Mouse (Mus musculus) megakaryocyte-erythroid progenitor cell, adult 5-6 weeks (primary cell): ENCODE results near the gene Ubxn2a. TPM values are rescaled to one million over a fixed set of nuclear protein-coding genes. Genes with fewer than 3 reads are reported as not detected.

Source experiments
- ATAC-seq: replicated peaks from 2 replicates; pipeline ENCODE4 v1.8.0; 2016; ENCODE audit warnings: mild to moderate bottlenecking, inconsistent platforms; ENCODE audit not compliant: severe bottlenecking, poor library complexity, low FRiP score, low TSS enrichment
- total RNA-seq, 2 experiments: library from RNA; stranded (forward) in 1 of 2; stranded (reverse) in 1 of 2; fragments of 200-1000, 215-1000 nt in 1 of 2; fragments of >200 nt in 1 of 2; fragmentation: Nextera tagmentation in 1 of 2; gene quantifications; 2 replicates each; pipeline ENCODE4 v1.2.3; 2014 to 2017

Ubxn2a gene
- total RNA-seq, 2 experiments from 2014 or later, result 40.6 to 111 TPM

DNA sequence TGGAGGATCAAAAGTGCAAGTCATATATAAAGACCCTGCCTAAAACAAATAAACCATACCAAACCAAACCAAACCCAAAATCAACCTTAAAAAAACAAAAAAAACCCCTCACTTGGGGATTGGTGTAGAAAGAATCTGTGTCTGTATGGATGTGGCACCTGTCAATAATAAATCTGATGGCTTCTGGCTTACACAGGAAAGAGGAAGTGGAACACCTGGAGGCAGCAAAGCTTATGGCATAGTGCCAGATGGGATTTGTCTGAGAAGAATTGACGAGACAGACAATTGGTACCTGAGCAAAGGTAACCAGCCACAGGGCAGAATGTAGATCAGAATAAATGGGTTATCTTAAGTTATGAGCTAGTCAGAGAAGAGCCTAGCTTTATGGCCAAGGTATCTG, 22.4 kb downstream of the Ubxn2a start:
- no peak for ATAC-seq

DNA sequence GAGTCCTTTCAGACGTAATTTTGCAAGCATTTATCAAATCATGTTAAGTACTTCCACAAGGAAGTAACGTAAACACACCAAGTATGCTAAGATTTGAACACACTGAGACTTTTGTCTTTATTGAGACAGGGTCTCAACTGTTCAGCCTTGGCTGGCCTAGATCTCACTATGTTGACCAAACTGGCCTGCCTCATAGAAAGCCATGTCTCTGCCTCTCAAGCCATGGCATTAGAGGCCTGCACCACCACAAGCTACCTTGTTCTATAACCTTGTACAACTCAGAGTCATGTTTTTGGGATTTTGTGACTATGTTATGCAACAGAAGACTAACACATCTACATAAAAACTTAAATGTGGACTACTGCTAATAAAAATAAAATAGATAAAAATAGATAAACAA, 25.4 kb downstream of the Ubxn2a start:
- ATAC-seq, result no peak

DNA sequence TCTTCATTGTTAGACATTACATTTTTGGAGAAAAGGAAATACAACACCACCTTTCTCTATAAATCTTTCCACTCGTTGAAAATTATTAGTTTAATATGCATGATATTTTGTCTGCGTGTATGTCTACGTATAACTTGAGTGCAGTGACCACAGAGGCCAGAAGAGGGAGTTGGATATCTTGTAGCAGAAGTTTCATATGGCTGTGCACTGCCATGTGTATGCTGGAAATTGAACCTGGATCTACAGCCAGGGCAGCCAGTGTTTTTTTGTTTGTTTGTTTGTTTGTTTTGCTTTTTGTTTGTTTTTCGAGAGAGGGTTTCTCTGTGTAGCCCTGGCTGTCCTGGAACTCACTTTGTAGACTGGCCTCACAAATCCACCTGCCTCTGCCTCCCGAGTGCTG, 28.5 kb downstream of the Ubxn2a start:
- ATAC-seq, result no peak

DNA sequence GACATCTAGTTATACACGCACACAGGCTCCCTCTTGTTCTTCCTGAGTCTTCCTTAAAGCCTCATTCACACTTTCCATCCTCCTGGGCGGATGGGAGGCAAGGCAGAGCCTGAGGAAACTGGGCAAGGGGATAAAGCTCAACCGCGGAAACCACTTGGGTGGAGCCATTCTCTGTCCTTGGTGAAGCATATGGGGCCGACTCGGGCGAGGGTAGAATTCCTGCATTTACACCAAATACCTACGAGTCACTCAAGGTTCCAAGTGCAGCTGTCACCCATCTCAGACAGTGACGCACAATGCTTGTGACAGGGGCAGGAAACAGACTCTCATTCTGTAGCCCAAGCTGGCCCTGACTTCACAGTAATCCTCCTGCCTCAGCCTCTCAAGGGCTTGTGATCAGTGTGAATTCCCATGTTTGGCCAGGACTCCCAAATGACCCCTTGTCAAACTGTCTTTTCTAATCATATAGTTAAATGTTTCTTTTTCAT, 29.2 kb downstream of the Ubxn2a start:
- ATAC-seq, result no peak

DNA sequence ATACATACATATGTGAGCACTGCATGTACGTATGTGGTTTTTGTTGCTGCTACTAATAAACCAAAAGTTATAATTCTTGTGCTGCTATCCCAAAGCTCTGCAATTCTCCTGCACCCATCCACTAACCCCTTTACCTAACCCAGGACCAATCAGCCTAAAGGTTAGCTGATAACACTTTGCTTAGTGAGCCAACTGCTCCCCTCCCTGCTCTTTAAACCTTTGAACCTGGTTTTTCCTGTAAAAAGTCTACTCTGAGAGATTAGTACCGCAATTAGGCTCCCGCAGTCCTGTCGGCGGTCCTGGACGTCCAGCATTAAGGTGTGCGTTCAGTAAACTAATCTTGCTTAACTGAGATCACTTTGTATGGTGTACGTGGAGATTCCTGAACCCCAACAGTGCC, 31.9 kb downstream of the Ubxn2a start:
- ATAC-seq, result no peak

DNA sequence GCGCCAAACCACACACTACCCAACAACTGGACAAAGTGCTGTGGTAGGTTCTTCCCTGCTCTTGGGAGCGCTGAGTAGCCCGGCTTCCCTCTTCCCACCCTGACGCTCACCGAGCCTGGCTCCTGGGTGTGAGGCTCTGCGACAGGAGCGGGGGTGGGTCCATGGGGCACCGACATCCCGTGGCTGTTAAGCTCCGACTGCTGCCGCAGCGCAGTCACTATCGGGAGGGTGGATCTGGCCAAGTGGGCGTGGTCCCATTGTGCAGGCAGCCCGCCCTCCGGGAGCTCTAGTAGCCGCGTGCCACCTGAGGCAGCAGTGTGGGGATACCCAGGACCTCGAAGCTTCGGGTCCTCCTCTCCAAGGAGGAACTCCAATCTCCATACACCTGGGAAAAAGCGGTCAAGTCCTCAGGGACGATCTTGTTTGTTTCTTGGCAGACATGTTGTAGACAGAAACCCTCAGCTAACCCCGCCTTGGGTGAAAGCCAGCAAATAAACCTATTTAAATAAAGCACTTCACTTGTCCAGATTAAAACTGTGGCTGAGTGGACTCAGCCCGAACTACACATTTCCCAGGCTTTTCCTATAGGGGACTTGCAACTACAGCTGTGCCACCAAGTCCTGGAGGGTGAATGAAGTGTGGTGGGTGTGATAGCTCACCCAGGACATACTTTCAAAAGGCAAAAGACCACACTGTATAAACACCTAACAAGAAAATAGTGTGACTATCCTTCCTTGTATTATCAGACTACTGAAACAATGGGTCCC, 33.2 kb downstream of the Ubxn2a start, which contains the start of gene Mfsd2b:
TSS of gene Mfsd2b (minus strand) at position 199 of the 767 bp plus-strand sequence.
- peak; percentile 79 for ATAC-seq

DNA sequence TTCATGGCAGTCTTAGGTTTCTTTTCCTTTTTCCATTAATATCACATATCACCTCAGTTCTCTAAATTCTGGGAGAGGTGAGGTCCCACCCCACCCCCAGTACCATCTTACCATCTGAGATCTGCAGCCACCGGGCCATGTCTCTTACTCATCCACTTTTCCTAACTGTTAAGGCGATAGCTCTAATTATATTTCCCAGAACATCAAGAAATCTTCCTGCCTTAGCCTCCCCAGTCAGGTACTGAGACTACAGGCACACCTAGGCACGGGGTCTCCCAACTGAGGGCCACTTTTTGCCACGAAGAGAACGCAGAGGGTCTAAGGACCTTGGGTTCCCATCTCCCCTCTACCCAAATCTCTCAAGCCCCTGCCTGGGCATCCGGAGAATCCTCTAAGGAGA, 34.0 kb downstream of the Ubxn2a start:
- ATAC-seq, result no peak

DNA sequence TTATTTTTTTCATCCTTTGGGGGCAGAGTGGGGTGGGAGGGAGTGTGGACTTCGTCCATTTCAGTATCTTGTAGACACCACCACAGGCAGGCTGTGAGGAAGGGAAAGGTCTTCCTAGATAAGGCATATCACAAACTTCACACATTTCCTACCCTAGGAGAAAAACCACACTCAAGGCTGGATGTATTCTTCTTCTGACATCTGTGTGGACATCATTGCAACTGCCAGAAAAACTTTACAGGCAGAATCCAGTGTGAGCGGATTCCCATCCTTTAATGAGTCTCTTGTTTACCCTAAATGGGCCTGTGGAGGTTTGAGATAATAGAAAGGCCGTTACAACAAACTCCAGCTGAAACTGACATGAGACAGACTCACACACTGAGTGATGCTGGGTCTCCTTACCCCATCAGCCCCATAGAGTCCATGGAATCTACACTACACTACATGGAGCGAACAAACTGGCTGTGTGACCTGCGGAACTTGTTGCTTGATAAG, 34.5 kb downstream of the Ubxn2a start:
- peak; percentile 77 for ATAC-seq

DNA sequence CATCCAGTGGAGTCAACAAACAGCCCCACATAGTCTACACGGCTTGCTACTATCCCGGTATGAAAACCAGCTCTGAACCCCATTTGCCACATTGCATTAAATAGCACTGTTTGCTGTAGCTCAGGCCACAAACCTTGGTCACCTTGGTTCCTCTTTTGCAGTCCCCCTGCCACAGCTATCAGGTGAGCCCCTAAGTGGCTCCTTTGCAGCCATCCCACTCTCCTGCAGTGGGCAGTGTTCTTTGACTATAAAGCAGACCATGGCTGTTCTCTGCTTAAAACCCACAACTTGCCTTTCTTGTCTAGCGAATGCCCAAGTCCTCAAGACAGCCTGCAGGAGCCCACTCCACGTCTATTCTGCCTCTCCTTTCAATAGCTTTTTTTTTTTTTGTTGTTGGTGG, 35.2 kb downstream of the Ubxn2a start:
- no peak for ATAC-seq

DNA sequence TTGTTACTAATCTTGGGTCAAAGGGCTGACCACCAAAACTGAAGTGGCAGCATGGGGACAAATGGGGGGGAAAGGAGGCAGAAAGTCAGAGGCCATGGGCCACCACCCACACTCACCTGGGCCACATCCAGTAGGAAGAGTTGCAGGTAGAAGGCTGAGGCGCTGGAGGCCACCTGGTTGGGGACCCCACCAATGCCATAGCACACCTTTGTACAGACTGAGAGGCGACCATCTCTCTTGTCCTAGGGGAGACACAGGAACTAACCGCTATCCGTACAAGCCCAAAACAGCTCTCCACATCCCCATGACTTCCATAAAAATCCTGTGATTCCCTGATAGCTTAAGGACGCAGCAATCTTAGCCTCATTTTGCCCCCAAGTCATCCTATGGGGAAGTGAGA, 36.2 kb downstream of the Ubxn2a start:
- ATAC-seq, result no peak

DNA sequence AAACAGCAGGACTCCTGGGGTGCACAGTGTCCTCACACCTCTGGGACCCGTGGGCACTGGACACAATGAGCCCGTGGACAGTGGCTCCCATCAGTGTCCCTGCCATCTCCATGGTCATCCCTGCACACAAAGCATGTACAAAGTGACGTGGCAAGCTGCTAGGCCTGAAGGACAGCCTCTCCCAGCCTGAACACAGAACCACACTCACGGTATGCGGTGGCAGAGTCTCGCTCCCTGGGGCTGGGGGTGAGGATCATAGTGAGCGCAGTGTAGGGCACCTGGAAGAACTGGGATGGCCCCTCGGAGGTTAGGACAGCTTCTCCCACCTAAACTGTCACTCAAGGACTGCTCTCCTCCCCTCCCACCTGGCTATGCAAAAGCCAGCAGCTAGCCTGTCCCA, 38.6 kb downstream of the Ubxn2a start:
- ATAC-seq, result no peak

DNA sequence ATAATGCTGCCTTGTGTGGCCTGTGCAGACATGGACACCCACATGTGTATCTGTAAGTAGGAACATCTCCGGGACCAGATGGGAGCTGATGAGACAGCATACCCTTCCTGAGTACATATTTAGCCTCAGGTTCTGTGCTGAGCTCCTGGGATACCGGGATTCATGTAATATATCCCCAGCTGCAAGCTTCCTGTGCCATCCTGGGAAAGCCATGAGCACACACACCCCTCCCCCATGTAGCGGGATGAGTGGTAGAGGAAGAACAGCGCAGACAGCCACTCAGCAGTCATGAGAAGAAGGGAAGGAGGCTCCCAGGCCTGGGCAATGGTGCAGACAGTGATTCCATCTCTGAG, 43.2 kb downstream of the Ubxn2a start:
- ATAC-seq, result no peak

DNA sequence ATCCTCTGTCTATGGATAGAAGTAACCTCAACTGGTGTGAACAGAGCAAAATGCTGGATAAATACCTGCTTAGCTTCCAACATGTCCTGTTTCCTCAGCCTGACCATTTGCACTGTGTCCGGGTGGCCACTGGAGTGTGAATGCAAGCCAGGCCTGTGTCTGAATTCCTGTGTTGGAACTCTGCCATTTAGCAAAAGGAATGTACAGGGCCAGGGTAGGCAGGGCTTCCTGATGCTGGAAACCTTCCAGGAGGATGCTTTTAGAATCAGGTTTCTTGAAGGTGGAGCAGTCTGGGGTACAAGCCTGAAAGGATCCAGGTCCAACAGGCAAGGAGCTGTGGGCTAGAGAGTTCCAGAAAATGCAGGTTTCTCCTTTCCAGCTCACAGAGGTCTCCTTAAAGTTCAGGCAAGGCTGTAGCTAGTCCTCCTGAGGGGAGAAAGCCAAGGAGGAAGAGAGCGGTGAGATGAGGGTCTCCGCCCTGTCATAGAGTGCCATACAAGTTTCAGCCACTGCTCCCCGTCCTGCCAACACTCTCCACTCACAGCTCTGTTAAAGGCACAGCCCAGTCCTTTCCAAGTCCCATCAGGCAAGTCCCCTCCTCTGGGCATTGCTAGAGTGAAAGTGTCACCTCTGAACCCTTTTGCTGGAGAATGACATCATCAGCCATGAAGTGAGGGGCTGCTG, 43.7 kb downstream of the Ubxn2a start:
- no peak for ATAC-seq

DNA sequence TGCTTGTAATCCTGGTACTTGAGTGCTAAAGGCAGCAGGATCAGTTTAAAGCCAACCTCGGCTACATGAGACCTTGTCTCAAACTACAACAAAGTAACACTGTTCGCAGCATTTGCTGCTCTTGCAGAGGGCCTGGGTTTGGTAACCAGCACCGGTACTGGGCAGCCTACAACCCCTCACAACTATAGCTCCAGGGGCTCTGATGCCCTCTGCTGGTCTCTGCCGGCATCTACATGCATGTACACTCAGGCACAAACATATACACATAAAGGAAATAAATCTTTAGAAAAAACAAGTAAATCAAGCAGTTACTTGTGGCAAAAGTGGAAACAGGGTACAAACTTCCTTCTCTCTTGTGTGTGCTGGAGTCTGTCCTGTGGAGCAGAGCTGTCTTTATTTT, 44.8 kb downstream of the Ubxn2a start:
- ATAC-seq, result no peak; the same call in 1 of the 2 replicates

DNA sequence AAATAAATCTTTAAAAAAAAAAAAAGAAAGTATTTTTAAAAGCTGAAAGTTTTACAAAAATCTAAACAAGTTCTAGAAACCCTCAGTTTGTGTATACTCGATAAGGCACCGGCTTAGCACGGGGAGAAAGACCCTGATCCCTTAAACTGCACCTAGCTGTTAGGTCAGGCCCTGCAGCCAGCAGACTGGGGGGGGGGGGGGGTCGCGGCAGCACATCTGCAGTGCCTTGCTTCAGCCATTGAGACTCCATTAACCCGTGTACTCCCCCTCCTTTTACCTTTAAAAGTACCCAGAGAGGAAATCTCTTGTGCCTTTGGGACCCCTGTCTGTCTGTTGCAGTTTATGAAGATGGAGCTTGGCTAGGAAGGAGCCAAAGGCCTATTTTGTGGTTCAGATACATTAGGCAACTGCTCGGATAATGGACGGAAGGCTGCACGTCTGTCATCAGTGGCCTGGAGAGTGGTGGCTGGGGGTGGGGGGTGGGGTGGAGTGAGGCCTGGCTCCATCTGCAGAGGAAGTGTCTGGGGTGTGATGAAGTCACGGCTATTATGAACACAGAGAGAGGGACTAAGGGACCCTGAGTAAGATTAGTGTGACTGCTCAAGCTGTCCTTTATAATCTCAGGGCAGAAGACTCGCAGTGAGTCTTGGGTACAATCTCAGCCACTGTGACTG, 48.1 kb downstream of the Ubxn2a start:
- ATAC-seq, result no peak

DNA sequence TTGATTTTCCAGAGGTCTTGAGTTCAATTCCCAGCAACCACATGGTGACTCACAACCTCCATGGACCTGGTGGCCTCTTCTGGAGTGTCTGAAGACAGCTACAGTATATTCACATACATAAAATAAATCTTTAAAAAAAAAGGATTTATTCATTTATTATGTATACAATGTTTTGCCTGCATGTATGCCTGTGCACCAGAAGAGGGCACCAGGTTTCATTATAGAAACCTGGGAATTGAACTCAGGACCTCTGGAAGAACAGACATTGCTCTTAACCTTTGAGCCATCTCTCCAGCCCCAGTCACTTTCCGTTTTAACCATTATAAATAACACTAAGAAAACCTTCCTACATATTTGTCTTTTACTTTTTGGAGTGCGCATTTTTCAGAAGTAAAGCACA, 50.7 kb downstream of the Ubxn2a start:
- ATAC-seq, result no peak

DNA sequence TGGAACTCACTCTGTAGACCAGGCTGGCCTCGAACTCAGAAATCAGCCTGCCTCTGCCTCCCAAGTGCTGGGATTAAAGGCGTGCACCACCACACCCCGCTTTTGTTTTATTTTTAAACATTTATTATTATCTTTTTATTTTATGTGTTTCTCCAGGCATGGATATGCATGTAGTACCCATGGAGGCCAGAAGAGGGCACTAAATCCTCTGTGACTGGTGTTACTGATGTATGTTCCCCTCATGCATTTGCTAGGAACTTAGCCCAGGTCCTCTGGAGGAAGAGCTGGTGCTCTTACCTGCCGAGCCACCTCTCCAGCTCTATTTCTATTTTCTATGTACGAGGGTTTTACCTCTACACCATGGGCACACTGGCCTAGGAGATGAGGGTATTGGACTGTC, 51.3 kb downstream of the Ubxn2a start:
- ATAC-seq, result no peak

DNA sequence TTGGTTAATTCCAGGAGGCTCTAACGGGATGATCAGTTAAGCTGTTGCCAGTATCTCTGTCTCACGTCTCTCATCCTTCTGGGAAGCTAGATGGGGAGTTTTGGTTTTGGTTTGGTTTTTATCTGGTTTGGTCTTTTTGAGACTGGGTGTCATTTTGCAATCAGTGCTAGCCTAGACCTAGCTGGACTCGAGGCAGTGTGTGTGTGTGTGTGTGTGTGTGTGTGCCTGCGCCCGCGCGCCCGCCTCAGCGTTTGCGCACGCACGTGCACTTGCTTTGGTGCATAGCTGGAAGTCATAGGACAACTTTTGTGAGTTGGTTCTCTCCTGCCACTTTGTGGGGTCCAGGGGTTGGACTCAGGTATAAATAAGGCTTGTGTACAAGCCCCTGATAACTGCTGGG, 63.8 kb downstream of the Ubxn2a start:
- ATAC-seq, result peak; percentile 32; the same call in 1 of the 2 replicates

DNA sequence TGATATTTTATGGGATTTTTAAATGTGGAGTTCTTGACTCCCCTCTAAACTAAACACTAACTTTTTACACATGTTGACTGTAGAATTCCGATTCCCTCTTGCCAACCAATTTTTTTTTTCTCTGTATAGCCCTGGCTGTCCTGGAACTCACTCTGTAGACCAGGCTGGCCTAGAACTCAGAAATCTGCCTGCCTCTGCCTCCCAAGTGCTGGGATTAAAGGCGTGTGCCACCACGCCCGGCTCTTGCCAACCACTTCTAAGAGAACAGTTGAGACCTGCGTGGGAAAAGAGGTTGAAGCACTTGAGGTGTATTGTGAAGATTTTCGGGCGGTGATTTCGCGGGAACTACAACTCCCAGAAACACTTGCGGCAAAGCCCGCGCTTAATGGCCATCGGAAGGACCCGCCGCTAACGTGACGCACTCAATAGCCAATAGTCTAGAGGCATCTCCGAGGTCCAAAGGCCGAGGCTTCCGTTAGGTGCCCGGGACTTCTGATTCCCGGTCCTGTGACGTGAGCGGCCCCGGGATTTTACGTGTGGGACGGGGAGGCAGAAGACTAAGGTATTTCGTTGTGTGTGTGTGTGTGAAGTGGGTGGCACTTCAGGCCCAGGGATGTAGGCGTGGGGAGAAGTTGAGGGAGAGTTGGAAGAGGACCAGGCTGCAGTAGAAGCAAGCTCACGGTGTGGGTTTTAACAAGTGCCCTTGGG, 64.5 kb downstream of the Ubxn2a start, which contains the start of gene Wdcp:
TSS of gene Wdcp (plus strand) at position 414 of the 708 bp plus-strand sequence.
- ATAC-seq, result peak; percentile 90

DNA sequence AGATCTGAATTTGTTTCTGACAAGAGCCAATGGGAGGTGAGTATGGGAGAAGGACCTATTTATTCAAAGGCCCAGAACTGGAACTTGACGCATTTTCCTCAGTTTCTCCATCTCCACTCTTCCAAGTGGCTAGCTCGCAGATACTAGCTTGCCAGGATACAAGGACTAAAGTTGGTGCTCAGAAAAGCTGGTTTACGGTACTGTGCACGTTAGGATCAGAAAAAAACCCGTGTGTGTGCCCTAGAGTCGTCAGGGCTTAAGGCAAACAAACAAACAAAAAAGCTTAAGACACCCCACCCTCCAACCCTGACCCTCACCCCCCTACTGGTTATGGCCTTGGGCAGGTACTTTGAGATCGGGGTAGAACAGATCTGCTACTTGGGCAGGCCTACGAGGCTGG, 65.0 kb downstream of the Ubxn2a start:
- ATAC-seq, result no peak
